Mouse (Mus musculus) activated CD4-positive, CD25-positive, alpha-beta regulatory T cell, adult 4 months (primary cell): Measurements from ENCODE around the gene Cers2. TPM values are rescaled to one million over a fixed set of nuclear protein-coding genes. Genes with fewer than 3 reads are reported as not detected.

Source experiments
- ATAC-seq: one replicate; pipeline ENCODE4 v1.8.0; 2017
- polyA plus RNA-seq, 2 experiments: library from polyadenylated mRNA; unstranded; fragments of 100-300 nt; shearing (Covaris generic); gene quantifications; one replicate each; pipeline ENCODE4 v1.2.1; 2017

Cers2 gene
- polyA plus RNA-seq, 2 experiments from 2014 or later, result 139 to 172 TPM

- ATAC-seq, result no peak
Observed at GRCm38 (mm10) chr3:95290156-95290555, 24.4 kb upstream of the Cers2 start.

- ATAC-seq, result no peak
Observed at GRCm38 (mm10) chr3:95291041-95291440, 23.6 kb upstream of the Cers2 start.

- ATAC-seq, result no peak
Observed at GRCm38 (mm10) chr3:95292899-95293298, 21.7 kb upstream of the Cers2 start.

- no peak for ATAC-seq
Observed at GRCm38 (mm10) chr3:95293537-95293936, 21.1 kb upstream of the Cers2 start.

GRCm38 (mm10) chr3:95294316-95294715 is 20.3 kb upstream of the Cers2 start:
- no peak for ATAC-seq

GRCm38 (mm10) chr3:95294718-95295117 is 19.9 kb upstream of the Cers2 start:
- no peak for ATAC-seq

GRCm38 (mm10) chr3:95295321-95296102 is 19.1 kb upstream of the Cers2 start:
- ATAC-seq, result no peak

GRCm38 (mm10) chr3:95296103-95296469 is 18.5 kb upstream of the Cers2 start:
- ATAC-seq, result peak; percentile 68

GRCm38 (mm10) chr3:95298018-95298417 is 16.6 kb upstream of the Cers2 start:
- ATAC-seq, result no peak

GRCm38 (mm10) chr3:95301204-95301796 is 13.3 kb upstream of the Cers2 start:
- ATAC-seq, result no peak

- no peak for ATAC-seq
Observed at GRCm38 (mm10) chr3:95306244-95306643, 8.3 kb upstream of the Cers2 start.

- ATAC-seq, result no peak
Observed at GRCm38 (mm10) chr3:95307100-95307499, 7.5 kb upstream of the Cers2 start, which contains the start of gene Anxa9. Gene Anxa9 (minus strand): TSS chr3:95307176.

- no peak for ATAC-seq
Observed at GRCm38 (mm10) chr3:95310496-95310895, 4.1 kb upstream of the Cers2 start.

- no peak for ATAC-seq
Observed at GRCm38 (mm10) chr3:95310968-95311882, 3.4 kb upstream of the Cers2 start.

GRCm38 (mm10) chr3:95312623-95313022 is 2.0 kb upstream of the Cers2 start:
- ATAC-seq, result no peak

- no peak for ATAC-seq
Observed at GRCm38 (mm10) chr3:95313476-95313875, 1.1 kb upstream of the Cers2 start.

- no peak for ATAC-seq
Observed at GRCm38 (mm10) chr3:95314075-95314474, 516 bp upstream of the Cers2 start.

- peak; percentile 90 for ATAC-seq
Observed at GRCm38 (mm10) chr3:95315094-95315843, 678 bp downstream of the Cers2 start.

- ATAC-seq, result no peak
Observed at GRCm38 (mm10) chr3:95315844-95316550, 1.4 kb downstream of the Cers2 start.

GRCm38 (mm10) chr3:95317414-95318080 is 3.0 kb downstream of the Cers2 start:
- ATAC-seq, result peak; percentile 38

GRCm38 (mm10) chr3:95318548-95318947 is 4.0 kb downstream of the Cers2 start:
- no peak for ATAC-seq
